Mouse (Mus musculus): Measurements from ENCODE around the gene Tgfb2. TPM values are rescaled to one million over a fixed set of nuclear protein-coding genes. Genes with fewer than 3 reads are reported as not detected.

Gene Tgfb2
- polyA plus RNA-seq, 1 experiment from 2014 or later = 0.99 TPM

GRCm38 (mm10) chr1:186583933-186584332, 121.9 kb downstream of the Tgfb2 start:
- Histone ChIP-seq H3K27ac (ENCODE audit: low read depth) (no peak overlapping the region), H3K9me3 (ENCODE audit: low read length) (no peaks in the 10 kb centered on the region), H3K4me1 (ENCODE audit: insufficient read depth) (no peaks in the 10 kb centered on the region), H3K9ac (replicated peaks) (no peak overlapping the region), H3K4me3 (ENCODE audit: low read depth, low read length) (no peak overlapping the region), H3K4me2 (ENCODE audit: low read depth, low read length) (no peak overlapping the region), H3K27me3 (ENCODE audit: insufficient read depth, low read length) (no peaks in the 10 kb centered on the region), H3K36me3 (replicated peaks; ENCODE audit: insufficient read depth, low read length) (no peaks in the 10 kb centered on the region)
- peak; percentile 35; the same call in 1 of the 2 replicates for ATAC-seq
- DNase-seq = no peak
- TF ChIP-seq CTCF (IDR thresholded peaks at IDR 0.05; ENCODE audit: low read depth) (no peak), EP300 (IDR thresholded peaks at IDR 0.05; ENCODE audit: low read depth) (no peak)

GRCm38 (mm10) chr1:186582113-186582512, 123.7 kb downstream of the Tgfb2 start:
- Histone ChIP-seq H3K4me2 (ENCODE audit: low read depth, low read length) (no peak overlapping the region), H3K27ac (ENCODE audit: low read depth) (no peak overlapping the region), H3K4me1 (ENCODE audit: insufficient read depth) (no peaks in the 10 kb centered on the region), H3K9me3 (ENCODE audit: low read length) (no peaks in the 10 kb centered on the region), H3K4me3 (ENCODE audit: low read depth, low read length) (no peak overlapping the region), H3K9ac (replicated peaks) (no peak overlapping the region), H3K36me3 (replicated peaks; ENCODE audit: insufficient read depth, low read length) (no peaks in the 10 kb centered on the region), H3K27me3 (ENCODE audit: insufficient read depth, low read length) (no peaks in the 10 kb centered on the region)
- DNase-seq (no peak), ATAC-seq (no peak)
- WGBS (ENCODE audit: insufficient replicate concordance) = 81% methylated on average over 6 of the region's 6 CpGs
- TF ChIP-seq CTCF (IDR thresholded peaks at IDR 0.05; ENCODE audit: low read depth) = no peak
- no peak for TF ChIP-seq EP300 (IDR thresholded peaks at IDR 0.05; ENCODE audit: low read depth)

- DNase-seq (no peak), ATAC-seq (no peak)
- no peak overlapping the region for H3K27ac ChIP-seq (ENCODE audit: low read depth)
- no peak overlapping the region for H3K4me2 ChIP-seq (ENCODE audit: low read depth, low read length)
- no peaks in the 10 kb centered on the region for H3K27me3 ChIP-seq (ENCODE audit: insufficient read depth, low read length)
- H3K4me1 ChIP-seq (ENCODE audit: insufficient read depth) = no peaks in the 10 kb centered on the region
- WGBS (ENCODE audit: insufficient replicate concordance) = 57% methylated on average over 2 of the region's 2 CpGs
- no peak overlapping the region for H3K4me3 ChIP-seq (ENCODE audit: low read depth, low read length)
- no peaks in the 10 kb centered on the region for H3K9me3 ChIP-seq (ENCODE audit: low read length)
- no peaks in the 10 kb centered on the region for H3K36me3 ChIP-seq (replicated peaks; ENCODE audit: insufficient read depth, low read length)
- H3K9ac ChIP-seq (replicated peaks) = no peak overlapping the region
- no peak for TF ChIP-seq EP300 (IDR thresholded peaks at IDR 0.05; ENCODE audit: low read depth)
- TF ChIP-seq CTCF (IDR thresholded peaks at IDR 0.05; ENCODE audit: low read depth) = no peak
These were observed 124.1 kb downstream of the Tgfb2 start for GRCm38 (mm10) chr1:186581666-186582065.

- Histone ChIP-seq H3K4me1 (ENCODE audit: insufficient read depth) (no peaks in the 10 kb centered on the region), H3K4me3 (ENCODE audit: low read depth, low read length) (no peak overlapping the region), H3K27me3 (ENCODE audit: insufficient read depth, low read length) (no peaks in the 10 kb centered on the region), H3K4me2 (ENCODE audit: low read depth, low read length) (no peak overlapping the region), H3K27ac (ENCODE audit: low read depth) (no peak overlapping the region), H3K36me3 (replicated peaks; ENCODE audit: insufficient read depth, low read length) (no peaks in the 10 kb centered on the region), H3K9me3 (ENCODE audit: low read length) (no peaks in the 10 kb centered on the region), H3K9ac (replicated peaks) (no peak overlapping the region)
- ATAC-seq (no peak), DNase-seq (no peak)
- WGBS (ENCODE audit: insufficient replicate concordance) = 73% methylated on average over 2 of the region's 2 CpGs
- TF ChIP-seq EP300 (IDR thresholded peaks at IDR 0.05; ENCODE audit: low read depth) (no peak), CTCF (IDR thresholded peaks at IDR 0.05; ENCODE audit: low read depth) (no peak)
These were observed 124.7 kb downstream of the Tgfb2 start for GRCm38 (mm10) chr1:186581114-186581513.

GRCm38 (mm10) chr1:186577302-186577701, 128.5 kb downstream of the Tgfb2 start:
- H3K9me3 ChIP-seq (ENCODE audit: low read length) = no peaks in the 10 kb centered on the region
- DNase-seq (no peak), ATAC-seq (no peak)
- no peak overlapping the region for H3K4me3 ChIP-seq (ENCODE audit: low read depth, low read length)
- no peak overlapping the region for H3K9ac ChIP-seq (replicated peaks)
- no peak overlapping the region for H3K27ac ChIP-seq (ENCODE audit: low read depth)
- no peaks in the 10 kb centered on the region for H3K27me3 ChIP-seq (ENCODE audit: insufficient read depth, low read length)
- H3K4me2 ChIP-seq (ENCODE audit: low read depth, low read length) = no peak overlapping the region
- WGBS (ENCODE audit: insufficient replicate concordance) = 67% methylated on average over 5 of the region's 5 CpGs
- no peak for TF ChIP-seq EP300 (IDR thresholded peaks at IDR 0.05; ENCODE audit: low read depth)
- TF ChIP-seq CTCF (IDR thresholded peaks at IDR 0.05; ENCODE audit: low read depth) = no peak
- no peaks in the 10 kb centered on the region for H3K36me3 ChIP-seq (replicated peaks; ENCODE audit: insufficient read depth, low read length)
- H3K4me1 ChIP-seq (ENCODE audit: insufficient read depth) = no peaks in the 10 kb centered on the region; the same call in 1 of the 2 replicates

DNA sequence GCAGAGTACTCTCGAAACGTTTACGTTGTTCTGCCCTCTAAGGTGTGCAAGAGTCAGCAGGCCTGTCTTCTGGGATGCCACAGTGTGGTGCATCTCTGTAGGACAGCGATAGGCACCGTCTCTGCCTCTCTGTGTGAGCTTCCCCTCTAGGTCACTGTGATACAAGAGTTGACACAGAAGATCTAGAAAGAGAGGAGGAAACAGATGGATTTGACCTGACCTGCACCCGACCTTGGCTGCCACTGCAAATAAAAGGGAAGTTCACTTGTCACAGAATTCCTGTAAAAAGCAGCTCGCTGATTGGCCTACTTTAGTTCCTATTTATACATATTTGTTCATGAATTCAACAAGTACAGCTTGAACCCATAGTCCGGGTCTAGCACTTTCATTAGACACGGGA, 130.2 kb downstream of the Tgfb2 start:
- no peak overlapping the region for H3K27ac ChIP-seq (ENCODE audit: low read depth)
- DNase-seq (peak; percentile 18), ATAC-seq (0 out of 2 replicates have a peak, but pooled peaks have one; percentile 25)
- WGBS (ENCODE audit: insufficient replicate concordance) = 21% methylated on average over 9 of the region's 9 CpGs
- no peaks in the 10 kb centered on the region; the same call in 1 of the 2 replicates for H3K4me1 ChIP-seq (ENCODE audit: insufficient read depth)
- no peak overlapping the region for H3K9ac ChIP-seq (replicated peaks)
- no peak overlapping the region for H3K4me2 ChIP-seq (ENCODE audit: low read depth, low read length)
- H3K27me3 ChIP-seq (ENCODE audit: insufficient read depth, low read length) = no peaks in the 10 kb centered on the region
- H3K4me3 ChIP-seq (ENCODE audit: low read depth, low read length) = no peak overlapping the region
- no peak for TF ChIP-seq CTCF (IDR thresholded peaks at IDR 0.05; ENCODE audit: low read depth)
- TF ChIP-seq EP300 (IDR thresholded peaks at IDR 0.05; ENCODE audit: low read depth) = no peak
- no peaks in the 10 kb centered on the region for H3K9me3 ChIP-seq (ENCODE audit: low read length)
- no peaks in the 10 kb centered on the region for H3K36me3 ChIP-seq (replicated peaks; ENCODE audit: insufficient read depth, low read length)

DNA sequence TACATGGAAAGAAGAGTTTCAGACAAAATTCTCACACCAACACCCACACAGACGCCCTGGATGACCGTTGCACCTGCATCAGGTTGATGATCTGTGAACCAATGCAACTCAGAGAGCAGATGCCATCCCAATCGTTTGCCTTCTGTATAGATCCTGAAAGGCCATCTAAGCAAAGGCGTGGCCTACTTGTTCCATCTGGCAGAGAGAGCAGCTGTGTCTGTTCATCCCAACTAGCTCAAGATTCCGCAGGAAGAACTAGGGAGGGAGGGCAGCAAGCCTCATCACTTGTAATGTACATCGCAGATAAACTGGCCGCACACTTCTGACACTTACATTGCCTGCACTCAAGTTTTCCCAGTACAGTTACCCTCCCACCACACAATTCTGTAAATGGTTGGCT, 130.7 kb downstream of the Tgfb2 start:
- no peak overlapping the region for H3K27ac ChIP-seq (ENCODE audit: low read depth)
- ATAC-seq (no peak), DNase-seq (no peak)
- H3K36me3 ChIP-seq (replicated peaks; ENCODE audit: insufficient read depth, low read length) = no peaks in the 10 kb centered on the region
- no peak overlapping the region for H3K4me3 ChIP-seq (ENCODE audit: low read depth, low read length)
- WGBS (ENCODE audit: insufficient replicate concordance) = 72% methylated on average over 7 of the region's 7 CpGs
- H3K27me3 ChIP-seq (ENCODE audit: insufficient read depth, low read length) = no peaks in the 10 kb centered on the region
- H3K9me3 ChIP-seq (ENCODE audit: low read length) = no peaks in the 10 kb centered on the region
- H3K4me1 ChIP-seq (ENCODE audit: insufficient read depth) = no peaks in the 10 kb centered on the region; the same call in 1 of the 2 replicates
- TF ChIP-seq EP300 (IDR thresholded peaks at IDR 0.05; ENCODE audit: low read depth) (no peak), CTCF (IDR thresholded peaks at IDR 0.05; ENCODE audit: low read depth) (no peak)
- no peak overlapping the region for H3K4me2 ChIP-seq (ENCODE audit: low read depth, low read length)
- no peak overlapping the region for H3K9ac ChIP-seq (replicated peaks)

Other genes with a start within 250 kb of the Tgfb2 start
- 22.1 and 22.4 TPM in 2 replicates for gene Rrp15, start 43.4 kb upstream of the Tgfb2 start, polyA plus RNA-seq (2015; fragmentation: Nextera tagmentation; extraction: Ambion mirVana)